Mouse (Mus musculus) bone marrow, adult 2 months (tissue): ENCODE results near the gene Gpr34.

ENCODE experiments used
- CTCF ChIP-seq: fragments of 200-500 bp; IDR thresholded peaks from 2 replicates; pipeline ENCODE4 v1.5.1; 2011; ENCODE audit warnings: low read length, control low read depth; ENCODE audit not compliant: control insufficient read depth, insufficient read depth
- POLR2A ChIP-seq: fragments of 200-500 bp; IDR thresholded peaks from 2 replicates; pipeline ENCODE4 v1.6.1; 2011; ENCODE audit warnings: low read depth, mild to moderate bottlenecking, control low read depth, low read length, borderline replicate concordance; ENCODE audit not compliant: control insufficient read depth

DNA sequence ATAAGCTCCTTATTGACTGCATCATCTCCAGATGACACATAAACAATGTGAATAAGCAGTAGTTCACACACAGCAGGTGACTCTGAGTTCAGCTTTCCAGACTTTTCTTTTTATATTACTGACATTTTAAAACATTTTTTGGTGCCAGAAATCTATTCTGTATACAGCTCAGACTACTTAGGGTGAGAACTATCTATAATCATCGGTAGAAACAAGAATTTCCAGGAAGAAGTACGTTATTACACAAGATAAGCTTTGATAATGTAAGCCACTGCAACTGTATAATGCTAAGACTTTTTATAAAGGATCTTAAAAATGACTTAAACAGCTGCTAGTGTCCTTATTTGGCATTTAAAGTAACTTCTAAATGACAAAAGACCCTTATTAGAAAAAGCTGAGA lies 19.8 kb upstream of the Gpr34 start:
- no peak for TF ChIP-seq CTCF
- no peak for TF ChIP-seq POLR2A
